Mouse (Mus musculus) mature B cell (primary cell): ENCODE data around the gene Pi4ka.
"Not testable (repeated sequence)": the region's sequence is repeated elsewhere in the genome, so short reads cannot be mapped to it uniquely, and the experiment has no call there.

ENCODE experiments used
- in situ Hi-C: fragments of 300-500 bp; cut with MboI; formaldehyde crosslinking; loops from 2 replicates; pipeline ENCODE4 v1.14.3; 2019

Gene Pi4ka

GRCm38 (mm10) chr16:17233702-17234498 lies 172.2 kb downstream of the Pi4ka start:
- in situ Hi-C loops: no loop called here

GRCm38 (mm10) chr16:17232794-17233701 lies 173.1 kb downstream of the Pi4ka start, which contains the start of gene Hic2:
TSS of gene Hic2 (plus strand) at chr16:17233572.
- in situ Hi-C loops: no loop called here

GRCm38 (mm10) chr16:17231523-17231922 lies 174.6 kb downstream of the Pi4ka start:
- in situ Hi-C loops: not testable (repeated sequence)
